ENCODE assay signal across 8 mouse cellular contexts in the genomic region with DNA sequence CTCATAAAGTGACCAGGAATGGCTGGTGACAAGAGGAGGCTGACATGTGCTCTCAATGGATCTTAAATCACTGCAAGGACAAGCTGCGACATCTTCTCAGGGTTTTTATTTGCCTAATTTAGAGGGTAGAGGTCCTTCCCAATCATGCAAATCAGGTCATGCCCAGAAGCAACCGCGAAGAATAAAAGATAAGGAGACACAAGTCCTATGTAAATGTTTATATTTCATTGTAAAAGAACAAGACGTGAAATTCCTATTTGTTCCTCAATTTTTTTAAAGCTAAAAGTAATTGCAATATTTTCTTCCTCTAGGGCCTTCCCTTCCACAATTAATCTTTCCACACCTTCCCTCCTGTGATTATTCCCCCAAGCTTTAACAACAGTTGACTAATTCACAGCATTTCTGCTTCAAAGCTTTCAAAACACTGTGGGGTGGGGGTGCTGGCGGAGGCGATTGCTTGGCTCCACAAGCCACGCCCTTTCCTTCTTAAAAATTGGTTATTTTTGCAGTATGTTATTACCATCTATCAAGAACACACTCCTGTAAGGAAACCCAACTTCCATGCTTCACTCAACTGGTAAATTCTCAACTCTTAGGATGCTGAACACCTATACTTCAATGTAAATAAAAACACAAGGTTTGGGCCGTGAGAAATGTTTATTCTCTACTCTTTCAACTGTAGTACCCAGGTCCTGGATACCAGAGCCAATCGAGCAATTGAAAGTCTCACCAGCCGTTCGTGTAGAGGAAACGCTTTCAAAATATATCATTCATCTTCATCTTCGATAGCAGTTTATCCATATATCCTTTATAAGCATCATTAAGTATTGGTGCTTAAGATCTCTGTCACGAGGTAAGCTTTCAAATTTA. TPM values are rescaled to one million over a fixed set of nuclear protein-coding genes. Genes with fewer than 3 reads are reported as not detected.
DNase-seq lines count a peak whose midpoint lies in the region; ATAC-seq and TF ChIP-seq lines count a peak whose summit lies in the region.

No protein-coding gene starts in this region.

- no peak for ATAC-seq in embryonic facial prominence, embryonic 13.5 days (ENCODE audit: insufficient number of reproducible peaks, insufficient read depth, low FRiP score, low TSS enrichment, low read depth)
- no peak for ATAC-seq in intestine, embryonic 14.5 days (replicated peaks; ENCODE audit: low FRiP score, low TSS enrichment, low read depth)
- ATAC-seq in midbrain, embryonic 12.5 days (ENCODE audit: low FRiP score, low read depth) = no peak
- ATAC-seq in cerebellum, adult (ENCODE audit: insufficient number of reproducible peaks, low FRiP score, low TSS enrichment) = no peak

- intact Hi-C loops in left cerebral cortex, adult 2 months (cut with DNase I) = loop anchor here (2.0 kb wide), 3 partner anchors 37 to 109 kb away; partner anchors contain the start of genes Mapk14 and Slc26a8
- intact Hi-C loops in left cerebral cortex, postnatal 10 days (cut with DNase I) = loop anchor here (2.0 kb wide), 1 partner anchor 109 kb away; the partner anchor contains the start of genes Mapk14 and Slc26a8

- H3K9ac ChIP-seq in embryonic facial prominence, embryonic 13.5 days = peak overlapping the region; percentile 99; the same call in 1 of the 2 replicates
- no peak overlapping the region for H3K9ac ChIP-seq in intestine, embryonic 14.5 days (ENCODE audit: low read length)
- peak overlapping the region; percentile 100; the same call in 1 of the 2 replicates for H3K9ac ChIP-seq in midbrain, embryonic 12.5 days (replicated peaks)

- no peaks in the 10 kb centered on the region for H3K36me3 ChIP-seq in embryonic facial prominence, embryonic 13.5 days
- H3K36me3 ChIP-seq in intestine, embryonic 14.5 days (ENCODE audit: control insufficient read depth, insufficient read depth, low read length) = 0 out of 2 replicates have a peak, but pooled peaks cover 3% of the 10 kb centered on the region
- no peaks in the 10 kb centered on the region for H3K36me3 ChIP-seq in midbrain, embryonic 12.5 days

- peak overlapping the region; percentile 97 for H3K4me2 ChIP-seq in embryonic facial prominence, embryonic 13.5 days
- H3K4me2 ChIP-seq in intestine, embryonic 14.5 days (ENCODE audit: low read length) = peak overlapping the region; percentile 94
- peak overlapping the region; percentile 91 for H3K4me2 ChIP-seq in midbrain, embryonic 12.5 days (replicated peaks)

- H3K4me1 ChIP-seq in embryonic facial prominence, embryonic 13.5 days = peaks cover 25% of the 10 kb centered on the region
- peaks cover 20% of the 10 kb centered on the region for H3K4me1 ChIP-seq in intestine, embryonic 14.5 days (replicated peaks; ENCODE audit: control insufficient read depth, insufficient read depth, low read length)
- H3K4me1 ChIP-seq in midbrain, embryonic 12.5 days = peaks cover 30% of the 10 kb centered on the region

- WGBS in embryonic facial prominence, embryonic 13.5 days = 20% methylated on average over 14 of the region's 14 CpGs
- WGBS in intestine, embryonic 14.5 days = 8% methylated on average over 14 of the region's 14 CpGs
- WGBS in midbrain, embryonic 12.5 days = 20% methylated on average over 14 of the region's 14 CpGs

- no peaks in the 10 kb centered on the region for H3K9me3 ChIP-seq in embryonic facial prominence, embryonic 13.5 days
- H3K9me3 ChIP-seq in intestine, embryonic 14.5 days (ENCODE audit: control insufficient read depth, low read length) = no peaks in the 10 kb centered on the region
- H3K9me3 ChIP-seq in midbrain, embryonic 12.5 days = no peaks in the 10 kb centered on the region

- no peaks in the 10 kb centered on the region for H3K27me3 ChIP-seq in embryonic facial prominence, embryonic 13.5 days
- no peaks in the 10 kb centered on the region for H3K27me3 ChIP-seq in intestine, embryonic 14.5 days (replicated peaks; ENCODE audit: control insufficient read depth, insufficient read depth, low read length)
- H3K27me3 ChIP-seq in midbrain, embryonic 12.5 days = no peaks in the 10 kb centered on the region

- TF ChIP-seq CTCF in left cerebral cortex, adult 2 months (IDR thresholded peaks at IDR 0.05) = no peak

- no peak overlapping the region for H3K27ac ChIP-seq in left cerebral cortex, adult 2 months
- peak overlapping the region; percentile 99; the same call in 1 of the 2 replicates for H3K27ac ChIP-seq in embryonic facial prominence, embryonic 13.5 days
- H3K27ac ChIP-seq in intestine, embryonic 14.5 days (ENCODE audit: low read depth) = no peak overlapping the region
- 0 out of 2 replicates have a peak overlapping the region, but pooled peaks have one; percentile 2 for H3K27ac ChIP-seq in midbrain, embryonic 12.5 days (replicated peaks)

- H3K4me3 ChIP-seq in left cerebral cortex, adult 2 months = peak overlapping the region; percentile 70; the same call in 1 of the 2 replicates
- H3K4me3 ChIP-seq in embryonic facial prominence, embryonic 13.5 days = peak overlapping the region; percentile 76
- H3K4me3 ChIP-seq in intestine, embryonic 14.5 days (ENCODE audit: low read depth, low read length) = peak overlapping the region; percentile 73; the same call in 1 of the 2 replicates
- peak overlapping the region; percentile 95 for H3K4me3 ChIP-seq in midbrain, embryonic 12.5 days

- no peak for DNase-seq in left cerebral cortex, adult 2 months (ENCODE audit: extremely low spot score in 1 of 2, low spot score in 2 of 2)
- no peak for DNase-seq in left cerebral cortex, postnatal 10 days (ENCODE audit: extremely low spot score in 1 of 2, low spot score in 2 of 2)
- DNase-seq in intestine, embryonic 14.5 days (ENCODE audit: low spot score) = no peak
- no peak for DNase-seq in cerebellum, postnatal 36 days
- DNase-seq in urinary bladder, postnatal 36 days (ENCODE audit: low spot score in 2 of 2) = no peak

RNA-seq across cellular contexts. Expression of gene Brpf3, which starts 1.4 kb away (rescaled TPM):
- total RNA-seq in left cerebral cortex, adult 2 months (2021) = 10 to 100 TPM; 49.1 to 49.5 TPM
- total RNA-seq in left cerebral cortex, postnatal 10 days (2021) = 10 to 100 TPM; 44.5 to 55.7 TPM
- 12.0 and 14.0 TPM in 2 replicates for polyA plus RNA-seq in embryonic facial prominence, embryonic 13.5 days (2015; fragmentation: Nextera tagmentation; extraction: Ambion mirVana)
- polyA plus RNA-seq in intestine, embryonic 14.5 days (2014; fragmentation: Nextera tagmentation; extraction: Ambion mirVana) = 11.1 and 12.9 TPM in 2 replicates
- 15.0 and 17.3 TPM in 2 replicates for polyA plus RNA-seq in midbrain, embryonic 12.5 days (2016; fragmentation: Nextera tagmentation; extraction: Ambion mirVana)

RNA-seq across cellular contexts. Expression of gene Mapk13, which starts 30.4 kb away (rescaled TPM):
- 1 to 10 TPM; 1.6 to 1.7 TPM for total RNA-seq in left cerebral cortex, adult 2 months (2021)
- total RNA-seq in left cerebral cortex, postnatal 10 days (2021) = under 1 TPM; 0.66 to 0.75 TPM
- 47.3 and 51.5 TPM in 2 replicates for polyA plus RNA-seq in embryonic facial prominence, embryonic 13.5 days (2015; fragmentation: Nextera tagmentation; extraction: Ambion mirVana)
- 135 and 136 TPM in 2 replicates for polyA plus RNA-seq in intestine, embryonic 14.5 days (2014; fragmentation: Nextera tagmentation; extraction: Ambion mirVana)
- 1.2 and 1.5 TPM in 2 replicates for polyA plus RNA-seq in midbrain, embryonic 12.5 days (2016; fragmentation: Nextera tagmentation; extraction: Ambion mirVana)

RNA-seq across cellular contexts. Expression of gene Pnpla1, which starts 58.7 kb away (rescaled TPM):
- total RNA-seq in left cerebral cortex, adult 2 months (2021) = under 1 TPM; 0.61 to 0.66 TPM
- total RNA-seq in left cerebral cortex, postnatal 10 days (2021) = under 1 TPM; 0.53 to 0.60 TPM
- polyA plus RNA-seq in embryonic facial prominence, embryonic 13.5 days (2015; fragmentation: Nextera tagmentation; extraction: Ambion mirVana) = 0.26 and 0.98 TPM in 2 replicates
- polyA plus RNA-seq in intestine, embryonic 14.5 days (2014; fragmentation: Nextera tagmentation; extraction: Ambion mirVana) = 0.76 and 1.1 TPM in 2 replicates
- not detected in 2 replicates for polyA plus RNA-seq in midbrain, embryonic 12.5 days (2016; fragmentation: Nextera tagmentation; extraction: Ambion mirVana)

Comparison
In these comparisons a context has a peak if more than half of its experiments do, and no peak if none do; other contexts are left out.
1. H3K27ac ChIP-seq: peak in embryonic facial prominence, embryonic 13.5 days (single experiment) and midbrain, embryonic 12.5 days (single experiment); none in left cerebral cortex, adult 2 months (single experiment) and intestine, embryonic 14.5 days (single experiment).
2. RNA of gene Mapk13, which starts 30.4 kb away (polyA plus RNA-seq): 135 to 136 TPM in intestine, embryonic 14.5 days and 47.3 to 51.5 TPM in embryonic facial prominence, embryonic 13.5 days; 1.2 to 1.5 TPM in midbrain, embryonic 12.5 days; every median in the first group is over 10 times any median in the second.
3. Peak in every context shown above with its lines, with median percentiles within 50 percentile points of each other: H3K4me3 ChIP-seq and H3K4me2 ChIP-seq.